Mouse (Mus musculus) gastrocnemius, postnatal 10 days (tissue): Measurements from ENCODE around the gene Gkn3. TPM values are rescaled to one million over a fixed set of nuclear protein-coding genes. Genes with fewer than 3 reads are reported as not detected.

Experiments used
- DNase-seq: peaks from one replicate; pipeline ENCODE4 v3.0.0; 2021; ENCODE audit warnings: mixed read lengths
- total RNA-seq, 2 experiments: library from RNA; stranded (reverse); gene quantifications; 2 replicates each; pipeline ENCODE4 v1.2.3; 2021

Gene Gkn3
- total RNA-seq, 2 experiments from 2014 or later, result 1.8 to 2.1 TPM

DNA sequence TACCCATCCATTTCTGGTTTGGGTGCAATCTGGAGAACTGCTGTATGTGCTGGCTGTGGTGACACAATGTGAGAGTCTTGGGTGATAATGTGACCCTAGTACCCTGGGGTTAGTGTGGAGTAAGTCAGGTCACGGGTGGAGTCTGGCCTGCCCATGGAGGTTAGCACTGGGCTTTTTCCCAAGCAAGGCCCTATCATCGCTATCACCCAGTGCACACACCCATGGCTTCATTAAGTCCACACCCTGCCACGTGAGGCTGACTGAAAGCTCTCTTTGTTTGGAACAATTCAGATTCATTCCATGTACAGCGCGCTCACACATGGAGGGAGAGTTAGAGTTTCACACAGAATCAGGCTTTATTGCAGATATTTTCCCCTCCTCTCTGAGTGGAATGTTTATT is 34.3 kb downstream of the Gkn3 start:
- no peak for DNase-seq

GRCm38 (mm10) chr6:87350829-87351228 is 37.9 kb downstream of the Gkn3 start, which contains the start of gene Gkn1:
TSS of gene Gkn1 (minus strand) at chr6:87350942.
- no peak for DNase-seq

GRCm38 (mm10) chr6:87335935-87336295 is 52.8 kb downstream of the Gkn3 start:
- no peak for DNase-seq

GRCm38 (mm10) chr6:87335091-87335934 is 53.4 kb downstream of the Gkn3 start, which contains the start of gene Antxr1:
TSS of gene Antxr1 (minus strand) at chr6:87335821.
- DNase-seq, result peak; percentile 57

- peak; percentile 54 for DNase-seq
Measured at GRCm38 (mm10) chr6:87334361-87335090, 54.2 kb downstream of the Gkn3 start.

Other genes with a start within 250 kb of the Gkn3 start
- gene Antxr1, start 53.1 kb downstream of the Gkn3 start, total RNA-seq, result 10 to 100 TPM; 46.8 to 61.4 TPM
- gene Gkn1, start 38.0 kb downstream of the Gkn3 start, total RNA-seq, result not detected
- gene Gkn2, start 15.6 kb downstream of the Gkn3 start, total RNA-seq, result not detected
- not detected for gene Bmp10, start 40.1 kb upstream of the Gkn3 start, total RNA-seq
- 1 to 10 TPM; 3.0 to 3.3 TPM for gene Arhgap25, start 144.3 kb upstream of the Gkn3 start, total RNA-seq
- gene Prokr1, start 201.8 kb upstream of the Gkn3 start, total RNA-seq, result 1 to 10 TPM; 3.1 to 3.5 TPM